Mouse (Mus musculus): ENCODE results near the gene U2surp.
"Not testable (repeated sequence)": the region's sequence is repeated elsewhere in the genome, so short reads cannot be mapped to it uniquely, and the experiment has no call there.

U2surp gene

DNA sequence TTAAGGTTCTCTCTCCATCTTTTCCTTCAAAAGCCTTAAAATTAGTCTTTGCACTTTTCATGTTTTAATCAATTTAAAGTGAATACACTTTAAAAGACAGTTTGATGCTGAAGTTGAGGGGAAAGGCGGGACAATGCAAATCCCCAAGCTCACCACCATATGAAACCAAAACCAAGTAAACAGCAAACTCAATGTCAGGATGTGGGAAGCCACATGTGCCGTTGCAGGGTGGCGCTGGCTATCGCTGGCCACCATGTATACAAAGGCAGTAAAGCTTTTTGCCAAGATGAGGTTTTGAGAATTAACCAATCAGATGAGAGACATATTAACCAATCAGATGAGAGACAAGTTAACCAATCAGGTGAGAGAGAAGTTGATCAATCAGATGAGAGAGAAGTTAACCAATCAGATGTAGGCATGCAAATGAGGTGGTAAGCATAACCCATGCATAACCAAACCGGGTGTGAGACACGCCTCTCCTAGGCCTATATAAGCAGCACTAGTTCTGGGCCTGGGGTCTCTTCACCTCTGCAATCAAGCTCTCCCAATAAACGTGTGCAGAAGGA lies 42.7 kb downstream of the U2surp start:
- DNase-seq (ENCODE audit: low read depth, low spot score): not testable (repeated sequence)

DNA sequence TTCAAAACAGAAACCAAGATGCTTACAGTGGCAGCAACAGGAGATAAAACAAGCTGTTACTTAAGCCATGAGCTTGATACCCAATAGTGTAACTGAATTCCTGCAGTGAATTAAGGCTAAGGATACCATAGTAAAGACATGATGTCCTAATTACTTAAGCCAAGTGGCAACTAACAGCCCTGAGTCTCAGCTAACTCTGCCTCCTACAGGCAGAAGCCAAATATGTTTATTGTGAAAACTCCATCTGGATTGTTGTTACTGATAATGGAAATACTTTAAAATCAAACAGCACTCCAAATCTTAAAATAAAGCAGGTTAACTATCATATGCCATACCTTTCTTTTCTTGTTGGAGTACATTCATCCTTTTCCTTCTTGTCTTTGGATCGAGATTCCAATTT lies 47.8 kb downstream of the U2surp start:
- DNase-seq (ENCODE audit: low read depth, low spot score): no peak

DNA sequence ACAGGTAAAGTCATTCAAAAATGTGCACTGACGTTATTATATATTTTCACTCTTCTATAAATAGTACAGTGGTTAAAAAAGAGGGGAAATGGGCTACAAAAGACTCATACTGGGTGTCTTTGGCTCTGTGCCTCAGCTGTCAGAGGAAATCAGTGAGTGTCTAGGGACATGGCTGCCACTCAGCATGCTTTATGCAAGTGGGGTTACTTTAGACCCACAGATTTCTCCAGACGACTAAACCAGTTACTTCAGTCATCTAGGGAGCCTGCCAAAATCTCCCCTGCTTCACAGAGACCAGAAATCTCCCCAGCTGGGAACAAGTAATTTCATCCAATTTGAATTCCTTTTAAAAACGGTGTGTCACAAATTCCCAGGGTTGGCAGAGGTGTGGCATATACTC lies 59.9 kb downstream of the U2surp start:
- DNase-seq (ENCODE audit: low read depth, low spot score): no peak

DNA sequence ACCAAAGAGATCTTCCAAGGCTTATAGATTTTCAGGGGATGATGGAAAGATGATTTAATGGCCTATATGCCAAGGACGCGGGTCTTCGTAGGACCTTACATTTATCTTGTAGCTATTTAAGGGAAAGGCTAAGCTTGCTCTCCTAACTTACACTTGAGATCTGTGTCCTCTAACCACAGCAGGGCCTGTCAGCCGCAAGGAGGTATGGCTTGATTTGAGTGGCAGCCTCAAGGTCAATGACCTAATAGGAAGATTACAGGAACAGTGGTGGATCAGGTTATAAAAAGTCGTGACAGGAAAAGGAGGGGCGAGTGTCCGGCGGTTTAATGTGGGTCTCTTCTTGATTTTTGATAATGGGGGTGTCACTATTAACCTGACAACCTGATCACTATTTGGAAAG lies 61.2 kb downstream of the U2surp start:
- no peak for DNase-seq (ENCODE audit: low read depth, low spot score)

DNA sequence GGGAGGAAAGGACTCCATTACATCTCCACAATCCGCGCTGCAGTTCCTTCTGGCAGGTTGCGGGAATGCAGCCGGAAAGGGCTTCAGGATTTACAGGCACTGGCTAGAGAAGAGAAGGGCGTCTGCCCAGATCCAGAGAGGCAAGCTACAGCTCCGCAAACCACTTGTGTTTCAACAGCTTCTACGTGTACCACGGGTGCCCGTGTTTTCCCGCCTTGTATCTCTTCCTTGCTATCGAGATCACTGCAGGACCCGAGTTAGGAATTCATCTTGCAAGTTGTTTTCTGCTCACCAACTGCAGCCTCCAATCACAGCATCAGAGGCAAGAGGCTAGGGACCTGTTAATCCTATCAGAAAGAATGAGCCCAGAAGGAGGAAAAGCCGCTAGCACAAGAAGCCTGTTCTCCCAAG lies 69.5 kb downstream of the U2surp start:
- DNase-seq (ENCODE audit: low read depth, low spot score): peak; percentile 59

DNA sequence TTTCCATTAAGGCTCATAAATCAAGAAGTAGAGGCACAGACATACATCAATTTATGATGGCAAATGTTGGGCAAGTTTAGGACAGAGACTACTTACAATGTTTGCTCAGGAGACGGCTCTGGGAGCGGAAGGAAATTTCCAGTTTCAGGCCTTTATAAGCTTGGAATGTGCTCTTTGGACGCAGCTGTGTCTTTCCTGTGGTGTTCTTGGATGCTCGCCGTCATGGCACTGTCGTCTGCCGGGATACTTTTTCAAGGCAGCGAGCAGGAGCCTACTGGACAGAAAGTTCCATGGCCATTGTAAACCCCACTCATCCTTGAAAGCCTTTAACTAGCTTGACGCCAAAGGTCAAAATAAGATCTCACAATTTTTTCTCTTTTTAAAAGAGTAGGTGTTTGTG lies 73.9 kb downstream of the U2surp start:
- DNase-seq (ENCODE audit: low read depth, low spot score): no peak

DNA sequence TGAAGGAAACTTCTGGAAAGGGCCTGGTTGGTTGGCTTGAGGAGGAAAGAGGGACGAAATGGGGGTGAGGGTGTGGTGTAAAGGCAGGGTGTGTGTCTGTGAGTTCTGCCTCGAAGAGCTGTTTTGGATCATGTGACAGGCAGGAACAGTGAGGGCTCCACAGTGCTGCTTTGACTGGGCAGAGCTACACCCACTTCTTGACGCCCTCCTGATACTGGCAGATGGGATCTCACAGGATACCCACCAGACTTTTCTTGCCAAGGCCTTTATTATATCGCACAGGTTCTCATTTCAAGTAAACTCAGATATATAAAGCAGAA lies 75.5 kb downstream of the U2surp start:
- DNase-seq (ENCODE audit: low read depth, low spot score): no peak

DNA sequence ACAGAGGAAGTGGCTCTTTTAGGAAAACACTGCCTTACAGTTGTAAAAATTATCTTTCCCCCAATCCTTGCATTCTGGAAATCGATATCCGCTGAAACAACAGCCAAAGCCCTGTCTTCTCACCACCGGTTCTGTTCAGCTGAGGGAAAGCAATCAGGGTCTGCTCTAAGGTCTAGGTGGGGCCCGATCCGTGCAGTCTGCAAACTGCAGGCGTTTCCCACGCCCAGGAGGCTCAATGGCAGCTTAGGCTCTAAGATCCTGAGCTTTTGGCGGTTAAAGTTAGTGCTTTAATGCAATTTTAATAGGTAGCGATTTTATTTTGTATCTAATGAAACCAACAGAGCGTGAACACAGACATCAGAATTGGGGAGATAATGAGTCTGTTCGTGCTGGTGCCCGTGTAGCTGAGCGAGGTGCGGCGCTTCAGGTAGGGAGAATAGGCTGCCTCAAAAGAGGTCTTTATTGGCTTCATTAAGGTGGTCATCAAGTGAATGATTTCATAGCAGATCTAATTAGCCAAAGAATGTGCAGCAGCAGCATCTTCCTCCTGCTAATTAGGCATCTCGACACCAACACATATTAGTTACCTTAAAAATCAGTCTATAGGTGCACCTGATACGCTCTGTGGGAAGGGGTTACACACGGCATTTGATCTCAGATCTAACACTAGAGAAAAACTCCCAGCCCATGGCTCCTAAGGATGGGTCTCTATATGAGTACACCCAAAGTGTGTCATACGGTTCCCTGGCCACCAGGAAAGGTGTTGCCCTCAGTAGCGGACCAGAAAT lies 76.1 kb downstream of the U2surp start:
- DNase-seq (ENCODE audit: low read depth, low spot score): no peak

DNA sequence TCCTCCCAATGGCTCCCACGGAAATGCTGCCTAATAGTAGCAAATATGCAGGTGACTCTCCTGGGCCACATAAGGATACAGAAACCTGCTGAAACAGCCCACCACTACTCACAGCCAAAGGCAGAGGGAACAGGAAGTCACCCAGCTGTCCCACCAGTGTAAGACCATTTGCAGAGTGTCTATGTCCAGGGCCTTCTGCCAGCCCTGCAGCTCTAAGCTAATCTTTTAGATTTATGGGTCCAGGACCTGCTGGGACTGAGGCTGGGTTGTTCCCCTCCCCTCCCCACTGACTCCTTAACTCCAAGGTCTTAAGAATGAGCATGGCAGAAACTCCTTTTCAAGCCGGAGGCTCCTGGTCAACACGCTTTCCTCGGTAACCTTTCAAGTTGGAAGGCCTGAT lies 83.5 kb downstream of the U2surp start:
- no peak for DNase-seq (ENCODE audit: low read depth, low spot score)

DNA sequence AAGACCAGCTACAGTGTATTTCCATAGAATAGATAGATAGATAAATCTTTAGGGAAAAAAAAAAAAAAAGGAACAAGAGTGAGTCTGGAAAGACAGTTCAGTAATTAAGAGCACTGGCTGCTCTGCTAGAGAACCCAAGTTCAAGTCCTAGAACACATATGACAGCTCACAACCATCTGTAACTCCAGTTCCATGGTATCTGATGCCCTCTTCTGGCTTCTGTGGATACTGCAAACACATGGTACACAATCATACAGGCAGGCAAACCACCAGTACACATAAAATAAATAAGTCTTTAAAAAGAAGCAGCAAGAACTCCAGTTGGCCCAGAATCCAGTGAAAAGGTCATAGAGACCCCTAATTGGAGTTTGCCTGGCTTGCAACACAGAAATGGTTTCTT lies 97.9 kb downstream of the U2surp start:
- no peak for DNase-seq (ENCODE audit: low read depth, low spot score)

DNA sequence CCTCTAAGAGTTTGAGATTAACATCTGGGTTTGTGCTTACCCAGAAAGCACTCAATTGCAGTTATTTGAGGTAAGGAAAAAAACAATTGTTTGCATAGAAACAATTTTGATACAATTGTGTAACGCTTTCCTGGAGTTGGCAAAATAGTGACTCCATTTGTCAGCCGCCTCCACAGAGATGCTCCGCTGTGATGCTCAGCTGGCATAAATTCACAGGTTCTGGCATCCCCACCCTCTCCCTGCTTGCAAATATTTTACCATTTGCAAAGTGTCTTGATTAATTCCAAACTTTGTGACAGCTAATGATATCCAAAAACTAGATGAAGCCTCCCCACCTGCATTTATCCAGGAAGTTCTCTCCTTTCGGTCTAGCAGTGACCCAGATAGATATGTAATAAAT lies 99.7 kb downstream of the U2surp start:
- DNase-seq (ENCODE audit: low read depth, low spot score): no peak

DNA sequence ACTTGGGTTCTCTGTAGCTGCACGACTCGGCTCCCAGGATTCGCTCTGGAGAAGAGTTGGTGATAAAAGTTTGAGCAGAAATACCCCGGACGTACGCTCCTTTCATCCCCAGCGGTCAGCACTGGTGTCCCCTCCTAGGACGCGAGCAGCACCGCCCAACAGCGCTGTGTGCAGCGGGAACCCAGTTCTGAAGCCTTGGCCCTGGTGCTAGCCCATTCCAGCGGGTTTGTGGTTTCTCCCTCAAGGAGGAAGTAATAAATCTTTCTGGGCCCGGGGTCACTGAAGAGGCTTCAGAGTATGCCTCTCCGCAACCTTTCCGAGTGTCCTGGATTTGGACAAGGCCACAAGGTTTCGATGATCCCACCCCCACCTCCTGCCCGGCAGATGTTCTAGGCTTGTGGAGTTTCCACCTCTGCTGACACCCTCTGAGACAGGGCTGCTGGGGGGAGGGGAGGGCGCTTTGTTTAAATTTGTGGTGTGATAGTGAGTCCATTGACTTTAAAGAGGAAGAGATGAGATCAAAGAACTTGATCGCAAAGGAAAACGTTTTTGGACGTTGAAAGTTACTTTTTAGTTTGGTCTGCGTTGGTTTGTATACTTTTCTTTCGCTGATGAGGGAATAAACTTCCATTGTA lies 104.1 kb downstream of the U2surp start:
- peak; percentile 70 for DNase-seq (ENCODE audit: low read depth, low spot score)

Data from mesoderm, embryonic 11.5 days (tissue).